ENCODE assay signal across 13 mouse cellular contexts in genomic region chr17:35967621-35968020, GRCm38 (mm10).
"Had no signal": no experiment of that assay in that cellular context is flagged by ENCODE, and none has a peak within 500 bp of the region (broad histone marks: within the 10 kb centered on the region; RNA-seq: fewer than 3 reads in every experiment).

No protein-coding gene starts in this region.

- H3K27me3 ChIP-seq: limb, embryonic 13.5 days; midbrain, embryonic 12.5 days; midbrain, embryonic 15.5 days; neural tube, embryonic 12.5 days had no signal

- H3K27ac ChIP-seq: kidney, postnatal 0 days; layer of hippocampus, adult 2 months; limb, embryonic 10.5 days; limb, embryonic 13.5 days; macrophage; midbrain, embryonic 12.5 days; midbrain, embryonic 15.5 days; neural tube, embryonic 12.5 days had no signal

- H3K4me3 ChIP-seq: layer of hippocampus, adult 2 months; limb, embryonic 10.5 days; midbrain, embryonic 12.5 days; neural tube, embryonic 12.5 days had no signal

- H3K4me2 ChIP-seq: lung, embryonic 14.5 days had no signal

- ATAC-seq: lung, postnatal 0 days; midbrain, embryonic 15.5 days had no signal

- H3K9me3 ChIP-seq: limb, embryonic 10.5 days; limb, embryonic 13.5 days; midbrain, embryonic 12.5 days; midbrain, embryonic 15.5 days; neural tube, embryonic 12.5 days had no signal

- H3K9ac ChIP-seq: limb, embryonic 13.5 days; lung, embryonic 14.5 days; midbrain, embryonic 12.5 days; midbrain, embryonic 15.5 days; neural tube, embryonic 12.5 days had no signal

- DNase-seq: kidney, adult 2 months; layer of hippocampus, adult 9-11 months; lung, embryonic 14.5 days; thymus, postnatal 36 days had no signal
